ENCODE assay signal across 8 mouse cellular contexts in the genomic region with DNA sequence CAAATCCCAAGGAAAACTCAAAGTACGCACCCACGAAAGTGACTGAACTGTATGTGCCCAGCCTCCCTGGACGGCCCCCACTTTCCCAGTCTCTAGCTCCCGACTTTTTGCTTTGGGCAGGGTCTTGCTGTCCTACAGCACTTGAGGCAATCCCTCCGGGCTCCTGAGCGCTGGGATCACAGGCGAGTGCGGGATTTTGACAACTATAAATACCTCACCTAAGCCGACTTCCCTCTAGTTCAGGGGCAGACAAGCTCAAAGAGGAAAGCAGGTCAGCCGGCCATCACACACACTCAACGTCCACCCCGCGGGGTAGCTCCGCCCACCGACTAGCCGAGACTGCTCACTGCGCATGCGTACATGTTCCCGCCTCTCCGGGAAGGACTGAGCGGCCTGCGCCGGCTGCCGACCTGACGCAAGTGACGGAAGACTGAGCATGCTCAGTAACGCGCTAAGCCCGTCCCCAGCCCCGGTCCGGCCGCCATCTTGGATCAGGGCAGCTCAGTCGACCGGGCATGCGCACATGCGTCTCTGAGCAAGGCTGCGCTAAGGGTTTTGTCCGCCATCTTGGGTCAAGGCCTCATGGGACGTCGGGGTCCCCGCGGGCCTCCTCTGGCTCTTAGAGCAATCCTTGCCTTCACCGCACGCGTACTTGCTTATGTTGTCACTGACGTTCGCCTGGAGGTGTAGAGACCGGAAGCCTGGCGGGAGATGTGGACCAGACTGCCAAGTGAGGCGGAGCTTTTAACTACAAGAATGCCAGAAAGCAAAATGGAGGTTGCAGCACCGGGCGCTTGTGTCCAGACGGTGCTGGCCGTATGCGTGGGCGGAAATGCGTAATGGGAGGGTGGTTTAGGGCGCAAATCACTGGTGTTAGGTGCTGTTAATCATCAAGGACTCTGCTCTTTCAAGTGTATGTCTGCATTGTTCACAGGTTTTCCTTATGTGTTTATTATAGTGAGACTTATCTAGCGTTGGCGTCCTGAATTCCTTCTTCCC. TPM values are rescaled to one million over a fixed set of nuclear protein-coding genes. Genes with fewer than 3 reads are reported as not detected.
DNase-seq lines count a peak whose midpoint lies in the region; ATAC-seq lines count a peak whose summit lies in the region.

0610009B22Rik (minus strand) TSS at position 545 of the 999 bp plus-strand sequence.

- H3K27ac ChIP-seq in heart, embryonic 14.5 days (replicated peaks in 1 of 2; ENCODE audit: control insufficient read depth in 1 of 2, insufficient read depth in 1 of 2, low read depth in 2 of 2, low read length in 2 of 2), result peak within 1 kb of the TSS; percentile 96 to 100
- H3K27ac ChIP-seq in liver, embryonic 13.5 days, result peak within 1 kb of the TSS; percentile 94
- H3K27ac ChIP-seq in stomach, embryonic 16.5 days (ENCODE audit: low read length), result peak within 1 kb of the TSS; percentile 100

- H3K27me3 ChIP-seq in heart, embryonic 14.5 days (ENCODE audit: control insufficient read depth, insufficient read depth, low read length), result no peaks in the 10 kb centered on the region
- H3K27me3 ChIP-seq in liver, embryonic 13.5 days, result no peaks in the 10 kb centered on the region
- H3K27me3 ChIP-seq in stomach, embryonic 16.5 days (ENCODE audit: control insufficient read depth, insufficient read depth, low read length), result no peaks in the 10 kb centered on the region

- H3K4me3 ChIP-seq in heart, embryonic 14.5 days (ENCODE audit: control insufficient read depth in 1 of 2, insufficient read depth in 1 of 2, low read depth in 1 of 2, low read length in 2 of 2), result peak within 1 kb of the TSS; percentile 66 to 88
- H3K4me3 ChIP-seq in liver, embryonic 13.5 days (replicated peaks), result peak within 1 kb of the TSS; percentile 80
- H3K4me3 ChIP-seq in stomach, embryonic 16.5 days (replicated peaks; ENCODE audit: low read length), result peak within 1 kb of the TSS; percentile 74

- H3K9ac ChIP-seq in heart, embryonic 14.5 days (ENCODE audit: low read length), result peak within 1 kb of the TSS; percentile 88
- peak within 1 kb of the TSS; percentile 86 for H3K9ac ChIP-seq in liver, embryonic 13.5 days
- peak within 1 kb of the TSS; percentile 88 for H3K9ac ChIP-seq in stomach, embryonic 16.5 days (ENCODE audit: low read length)

- peak; percentile 91 for ATAC-seq in CD4-positive, CD25-positive, alpha-beta regulatory T cell, adult 4 months
- peak; percentile 99 for ATAC-seq in heart, embryonic 14.5 days (ENCODE audit: insufficient number of reproducible peaks, insufficient read depth, low FRiP score, low read depth)
- ATAC-seq in liver, embryonic 13.5 days (ENCODE audit: low read depth), result peak; percentile 99
- peak; percentile 99 for ATAC-seq in stomach, embryonic 16.5 days (ENCODE audit: insufficient read depth, low FRiP score)

- H3K36me3 ChIP-seq in heart, embryonic 14.5 days (ENCODE audit: control insufficient read depth, insufficient read depth, low read length), result peaks cover 23% of the 10 kb centered on the region
- peaks cover 8% of the 10 kb centered on the region; the same call in 1 of the 2 replicates for H3K36me3 ChIP-seq in liver, embryonic 13.5 days
- 0 out of 2 replicates have a peak, but pooled peaks cover 5% of the 10 kb centered on the region for H3K36me3 ChIP-seq in stomach, embryonic 16.5 days (ENCODE audit: control insufficient read depth, insufficient read depth, low read length)

- peaks cover 0 to 6% of the 10 kb centered on the region in 2 experiments; a peak in 2 of 4 replicates for H3K4me1 ChIP-seq in heart, embryonic 14.5 days (ENCODE audit: control insufficient read depth in 2 of 2, insufficient read depth in 2 of 2, low read length in 2 of 2)
- H3K4me1 ChIP-seq in liver, embryonic 13.5 days (replicated peaks), result peaks cover 16% of the 10 kb centered on the region
- peaks cover 9% of the 10 kb centered on the region; the same call in 1 of the 2 replicates for H3K4me1 ChIP-seq in stomach, embryonic 16.5 days (ENCODE audit: control insufficient read depth, insufficient read depth, low read length)

- no peaks in the 10 kb centered on the region for H3K9me3 ChIP-seq in heart, embryonic 14.5 days (ENCODE audit: control insufficient read depth, low read length)
- H3K9me3 ChIP-seq in liver, embryonic 13.5 days (replicated peaks), result no peaks in the 10 kb centered on the region
- no peaks in the 10 kb centered on the region for H3K9me3 ChIP-seq in stomach, embryonic 16.5 days (replicated peaks; ENCODE audit: control insufficient read depth, low read length)

- WGBS in heart, embryonic 14.5 days, result under 1% methylated on average over 60 of the region's 60 CpGs
- under 1% methylated on average over 60 of the region's 60 CpGs for WGBS in liver, embryonic 13.5 days (ENCODE audit: insufficient replicate concordance)
- under 1% methylated on average over 60 of the region's 60 CpGs for WGBS in stomach, embryonic 16.5 days

- peak within 1 kb of the TSS; percentile 73 for H3K4me2 ChIP-seq in heart, embryonic 14.5 days (ENCODE audit: low read length)
- peak within 1 kb of the TSS; percentile 86 for H3K4me2 ChIP-seq in liver, embryonic 13.5 days
- H3K4me2 ChIP-seq in stomach, embryonic 16.5 days (ENCODE audit: low read depth, low read length), result peak within 1 kb of the TSS; percentile 91

- DNase-seq in c-Kit-negative CD71-positive TER-119-positive erythroid progenitor cells, embryonic 14.5 days (ENCODE audit: low read depth, low spot score), result peak; percentile 100
- DNase-seq in fibroblast of lung, adult 2 months (ENCODE audit: low read depth), result peak; percentile 100
- DNase-seq in kidney, postnatal 14 days, result peak; percentile 100
- peak; percentile 100 for DNase-seq in liver, embryonic 13.5 days
- DNase-seq in neural tube, embryonic 10.5 days (ENCODE audit: extremely low spot score, low spot score), result peak; percentile 100

RNA-seq across cellular contexts. Expression of gene 0610009B22Rik, which starts in this region (rescaled TPM):
- 10 to 100 TPM; 19.9 to 20.3 TPM for polyA plus RNA-seq in CD4-positive, CD25-positive, alpha-beta regulatory T cell, adult 4 months (2017; shearing (Covaris generic))
- polyA plus RNA-seq in heart, embryonic 14.5 days (2014; fragmentation: Nextera tagmentation; extraction: Ambion mirVana), result 62.8 and 68.2 TPM in 2 replicates
- polyA plus RNA-seq in liver, embryonic 13.5 days (2015; fragmentation: Nextera tagmentation; extraction: Ambion mirVana), result 45.2 and 50.6 TPM in 2 replicates
- 89.5 and 93.1 TPM in 2 replicates for polyA plus RNA-seq in stomach, embryonic 16.5 days (2015; fragmentation: Nextera tagmentation; extraction: Ambion mirVana)

Comparison
In these comparisons a context has a peak if more than half of its experiments do, and no peak if none do; other contexts are left out.
1. Peak in every context shown above with its lines: DNase-seq, ATAC-seq, H3K4me3 ChIP-seq and H3K27ac ChIP-seq.